Mouse (Mus musculus) hindbrain, embryonic 11.5 days (tissue): ENCODE data around the gene Cmas. TPM values are rescaled to one million over a fixed set of nuclear protein-coding genes. Genes with fewer than 3 reads are reported as not detected.

Experiments
- ATAC-seq: fragments of 200-750 bp; cut with Nextera tagmentation; 2 replicates; pipeline ENCODE4 v1.8.0; 2017; ENCODE audit warnings: mild to moderate bottlenecking, moderate TSS enrichment, moderate library complexity; ENCODE audit not compliant: low FRiP score
- DNase-seq: peaks from one replicate; pipeline ENCODE4 v3.0.0-alpha.2; 2015; ENCODE audit warnings: low spot score
- H3K27ac ChIP-seq: fragments of 300-500 bp; sonication (generic); 2 replicates; pipeline ENCODE4 v1.5.1; 2014; ENCODE audit warnings: mild to moderate bottlenecking, low read depth, low read length
- H3K27me3 ChIP-seq: fragments of 300-500 bp; sonication (generic); 2 replicates; pipeline ENCODE4 v1.6.1; 2014; ENCODE audit warnings: mild to moderate bottlenecking, low read length, moderate library complexity, mixed read lengths; ENCODE audit not compliant: control insufficient read depth, insufficient read depth
- H3K36me3 ChIP-seq: fragments of 300-500 bp; sonication (generic); 2 replicates; pipeline ENCODE4 v1.6.1; 2014; ENCODE audit warnings: mild to moderate bottlenecking, low read length, moderate library complexity, mixed read lengths; ENCODE audit not compliant: control insufficient read depth, insufficient read depth
- H3K4me1 ChIP-seq: fragments of 300-500 bp; sonication (generic); replicated peaks from 2 replicates; pipeline ENCODE4 v1.6.1; 2014; ENCODE audit warnings: low read length, mixed read lengths; ENCODE audit not compliant: control insufficient read depth, insufficient read depth
- H3K4me2 ChIP-seq: fragments of 300-500 bp; sonication (generic); replicated peaks from 2 replicates; pipeline ENCODE4 v1.6.1; 2014; ENCODE audit warnings: mild to moderate bottlenecking, low read depth, low read length
- H3K4me3 ChIP-seq: fragments of 300-500 bp; sonication (generic); 2 replicates; pipeline ENCODE4 v1.5.1; 2014; ENCODE audit warnings: low read depth, low read length
- H3K9ac ChIP-seq: fragments of 300-500 bp; sonication (generic); 2 replicates; pipeline ENCODE4 v1.6.1; 2014; ENCODE audit warnings: low read depth, low read length
- H3K9me3 ChIP-seq: fragments of 300-500 bp; sonication (generic); 2 replicates; pipeline ENCODE4 v1.6.1; 2016; ENCODE audit warnings: low read length; ENCODE audit not compliant: control insufficient read depth
- WGBS: fragments of 180-500 bp; shearing (Covaris S2); extraction: QIAGEN DNeasy Blood & Tissue Kit; methylation state at CpG from one replicate; pipeline ENCODE4 v1.1.7; 2014; 5-methylcytosine and 5-hydroxymethylcytosine counted together
- polyA plus RNA-seq: library from polyadenylated mRNA; unstranded; fragments of >200 nt; fragmentation: Nextera tagmentation; extraction: Ambion mirVana; gene quantifications from 2 replicates; pipeline ENCODE4 v1.2.1, GENCODE M21; 2014

The Cmas gene
- 137 and 139 TPM in 2 replicates for polyA plus RNA-seq

- peak; percentile 92 for DNase-seq
- peak within 1 kb of the TSS; percentile 72 for H3K4me2 ChIP-seq
- no peaks in the 10 kb centered on the region; the same call in 1 of the 2 replicates for H3K27me3 ChIP-seq
- H3K9me3 ChIP-seq, result no peaks in the 10 kb centered on the region
- no peaks in the 10 kb centered on the region for H3K36me3 ChIP-seq
- 0 out of 2 replicates have a peak, but pooled peaks cover 2% of the 10 kb centered on the region for H3K4me1 ChIP-seq
- peak; percentile 97 for ATAC-seq
- under 1% methylated on average over 48 of the region's 68 CpGs for WGBS
- peak within 1 kb of the TSS; percentile 90 for H3K4me3 ChIP-seq
- H3K9ac ChIP-seq, result peak within 1 kb of the TSS; percentile 87
- H3K27ac ChIP-seq, result peak within 1 kb of the TSS; percentile 82
These were observed at the start of gene Cmas for GRCm38 (mm10) chr6:142756507-142757333. Gene Cmas, plus strand, starts transcription at chr6:142756686.

GRCm38 (mm10) chr6:142706688-142707087 is 49.8 kb upstream of the Cmas start:
- Histone ChIP-seq H3K27ac (no peak overlapping the region), H3K4me1 (0 out of 2 replicates have a peak, but pooled peaks cover 2% of the 10 kb centered on the region), H3K9ac (no peak overlapping the region), H3K9me3 (no peaks in the 10 kb centered on the region), H3K27me3 (no peaks in the 10 kb centered on the region), H3K4me3 (no peak overlapping the region), H3K4me2 (no peak overlapping the region), H3K36me3 (no peaks in the 10 kb centered on the region)
- DNase-seq, result no peak
- ATAC-seq, result no peak
- 77% methylated on average over 3 of the region's 3 CpGs for WGBS

- no peak overlapping the region for H3K4me3 ChIP-seq
- 95% methylated on average over 6 of the region's 6 CpGs for WGBS
These were observed 48.1 kb upstream of the Cmas start for GRCm38 (mm10) chr6:142708369-142708768.

GRCm38 (mm10) chr6:142710690-142711089 is 45.8 kb upstream of the Cmas start:
- Histone ChIP-seq H3K9ac (no peak overlapping the region), H3K27ac (no peak overlapping the region), H3K9me3 (no peaks in the 10 kb centered on the region), H3K4me2 (no peak overlapping the region), H3K4me3 (no peak overlapping the region), H3K36me3 (no peaks in the 10 kb centered on the region), H3K27me3 (no peaks in the 10 kb centered on the region), H3K4me1 (no peaks in the 10 kb centered on the region)
- no peak for DNase-seq
- ATAC-seq, result no peak
- 85% methylated on average over 6 of the region's 6 CpGs for WGBS

More at GRCm38 (mm10) chr6:142708369-142708768, 48.1 kb upstream of the Cmas start:
- no peaks in the 10 kb centered on the region for H3K9me3 ChIP-seq
- ATAC-seq (no peak), DNase-seq (no peak)
- H3K4me2 ChIP-seq, result no peak overlapping the region
- no peak overlapping the region for H3K27ac ChIP-seq
- no peaks in the 10 kb centered on the region for H3K27me3 ChIP-seq
- no peaks in the 10 kb centered on the region for H3K4me1 ChIP-seq
- H3K9ac ChIP-seq, result no peak overlapping the region
- H3K36me3 ChIP-seq, result no peaks in the 10 kb centered on the region

GRCm38 (mm10) chr6:142711106-142711505 is 45.4 kb upstream of the Cmas start:
- H3K9me3 ChIP-seq, result no peaks in the 10 kb centered on the region
- H3K36me3 ChIP-seq, result no peaks in the 10 kb centered on the region
- no peak overlapping the region for H3K27ac ChIP-seq
- no peak overlapping the region for H3K4me2 ChIP-seq
- 64% methylated on average over 4 of the region's 4 CpGs for WGBS
- no peaks in the 10 kb centered on the region for H3K27me3 ChIP-seq
- no peaks in the 10 kb centered on the region for H3K4me1 ChIP-seq
- no peak overlapping the region for H3K9ac ChIP-seq
- no peak for DNase-seq
- ATAC-seq, result no peak
- no peak overlapping the region for H3K4me3 ChIP-seq

- no peak for DNase-seq
- Histone ChIP-seq H3K27ac (no peak overlapping the region), H3K36me3 (no peaks in the 10 kb centered on the region), H3K4me2 (no peak overlapping the region), H3K27me3 (no peaks in the 10 kb centered on the region), H3K4me3 (no peak overlapping the region), H3K9me3 (no peaks in the 10 kb centered on the region), H3K9ac (no peak overlapping the region), H3K4me1 (no peaks in the 10 kb centered on the region)
- WGBS, result 84% methylated on average over 8 of the region's 8 CpGs
- ATAC-seq, result no peak
These were observed 41.5 kb upstream of the Cmas start for GRCm38 (mm10) chr6:142715026-142715425.

- 85% methylated on average over 4 of the region's 4 CpGs for WGBS
- DNase-seq (no peak), ATAC-seq (no peak)
- no peaks in the 10 kb centered on the region for H3K9me3 ChIP-seq
- H3K4me1 ChIP-seq, result no peaks in the 10 kb centered on the region
- H3K27ac ChIP-seq, result no peak overlapping the region
- H3K36me3 ChIP-seq, result no peaks in the 10 kb centered on the region
- no peaks in the 10 kb centered on the region for H3K27me3 ChIP-seq
- H3K4me2 ChIP-seq, result no peak overlapping the region
- H3K4me3 ChIP-seq, result no peak overlapping the region
- no peak overlapping the region for H3K9ac ChIP-seq
These were observed 39.3 kb upstream of the Cmas start for GRCm38 (mm10) chr6:142717186-142717585.

GRCm38 (mm10) chr6:142718167-142718566 is 38.3 kb upstream of the Cmas start:
- DNase-seq, result no peak
- Histone ChIP-seq H3K9me3 (no peaks in the 10 kb centered on the region), H3K36me3 (no peaks in the 10 kb centered on the region), H3K9ac (no peak overlapping the region), H3K4me2 (no peak overlapping the region), H3K4me3 (no peak overlapping the region), H3K27me3 (no peaks in the 10 kb centered on the region), H3K27ac (no peak overlapping the region), H3K4me1 (no peaks in the 10 kb centered on the region)
- 83% methylated on average over 7 of the region's 7 CpGs for WGBS
- ATAC-seq, result no peak

- ATAC-seq (no peak), DNase-seq (no peak)
- H3K9me3 ChIP-seq, result no peaks in the 10 kb centered on the region
- no peak overlapping the region for H3K4me3 ChIP-seq
- H3K27ac ChIP-seq, result no peak overlapping the region
- WGBS, result 77% methylated on average over 6 of the region's 6 CpGs
- H3K4me2 ChIP-seq, result no peak overlapping the region
- H3K4me1 ChIP-seq, result no peaks in the 10 kb centered on the region
- no peaks in the 10 kb centered on the region for H3K36me3 ChIP-seq
- no peak overlapping the region for H3K9ac ChIP-seq
- no peaks in the 10 kb centered on the region for H3K27me3 ChIP-seq
These were observed 35.8 kb upstream of the Cmas start for GRCm38 (mm10) chr6:142720641-142721040.
